Mouse (Mus musculus) lung, postnatal 14 days (tissue): ENCODE data around the gene Gm9887.
"Not testable (repeated sequence)": the region's sequence is repeated elsewhere in the genome, so short reads cannot be mapped to it uniquely, and the experiment has no call there.

ENCODE experiments used
- DNase-seq: peaks from one replicate; pipeline ENCODE4 v3.0.0; 2021

The Gm9887 gene

GRCm38 (mm10) chr12:69385542-69386280 is 13.5 kb upstream of the Gm9887 start:
- DNase-seq, result no peak

GRCm38 (mm10) chr12:69384606-69385005 is 12.3 kb upstream of the Gm9887 start:
- DNase-seq, result no peak

GRCm38 (mm10) chr12:69382880-69383279 is 10.6 kb upstream of the Gm9887 start:
- no peak for DNase-seq

GRCm38 (mm10) chr12:69378558-69379454 is 6.5 kb upstream of the Gm9887 start:
- DNase-seq, result no peak

- DNase-seq, result not testable (repeated sequence)
Observed at GRCm38 (mm10) chr12:69377636-69378035, 5.4 kb upstream of the Gm9887 start.

- no peak for DNase-seq
Observed at GRCm38 (mm10) chr12:69377188-69377587, 4.9 kb upstream of the Gm9887 start.

GRCm38 (mm10) chr12:69376132-69376531 is 3.9 kb upstream of the Gm9887 start:
- no peak for DNase-seq

- no peak for DNase-seq
Observed at GRCm38 (mm10) chr12:69373850-69374766, 1.9 kb upstream of the Gm9887 start.

- peak; percentile 24 for DNase-seq
Observed at GRCm38 (mm10) chr12:69372731-69373331, 573 bp upstream of the Gm9887 start.

GRCm38 (mm10) chr12:69371421-69371853 is 821 bp downstream of the Gm9887 start:
- no peak for DNase-seq

- DNase-seq, result no peak
Observed at GRCm38 (mm10) chr12:69370936-69371335, 1.3 kb downstream of the Gm9887 start.

GRCm38 (mm10) chr12:69367557-69367956 is 4.7 kb downstream of the Gm9887 start:
- DNase-seq, result no peak

- no peak for DNase-seq
Observed at GRCm38 (mm10) chr12:69366424-69366823, 5.8 kb downstream of the Gm9887 start.

GRCm38 (mm10) chr12:69365757-69366156 is 6.5 kb downstream of the Gm9887 start:
- no peak for DNase-seq

GRCm38 (mm10) chr12:69363899-69364762 is 8.1 kb downstream of the Gm9887 start:
- peak; percentile 88 for DNase-seq

GRCm38 (mm10) chr12:69363110-69363509 is 9.1 kb downstream of the Gm9887 start:
- DNase-seq, result not testable (repeated sequence)

- DNase-seq, result no peak
Observed at GRCm38 (mm10) chr12:69362388-69362787, 9.9 kb downstream of the Gm9887 start.

GRCm38 (mm10) chr12:69361919-69362318 is 10.3 kb downstream of the Gm9887 start:
- no peak for DNase-seq

GRCm38 (mm10) chr12:69360997-69361899 is 11.0 kb downstream of the Gm9887 start:
- peak; percentile 100 for DNase-seq

- peak; percentile 28 for DNase-seq
Observed at GRCm38 (mm10) chr12:69360655-69360996, 11.6 kb downstream of the Gm9887 start.
